Mouse (Mus musculus): ENCODE data around the gene Nt5c2.

The Nt5c2 gene

DNA sequence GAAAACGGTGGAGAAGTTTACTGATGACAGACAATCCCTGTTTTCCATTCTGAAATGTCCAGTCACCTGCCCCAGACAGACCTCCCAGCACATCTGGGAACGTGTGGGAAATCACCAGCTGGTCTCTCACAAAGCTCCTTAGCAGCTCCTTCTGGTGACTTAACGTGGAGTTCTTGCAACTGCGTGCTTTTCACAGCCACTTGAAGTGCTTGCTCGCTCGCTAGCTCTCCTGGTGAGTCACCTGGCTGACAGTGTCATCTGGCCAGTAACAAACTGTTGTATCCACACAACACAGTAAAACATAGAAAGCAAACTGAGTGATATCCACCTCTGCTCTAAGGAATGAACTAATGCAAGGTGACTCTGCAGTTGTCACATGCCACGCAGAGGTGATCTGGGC is 128.1 kb downstream of the Nt5c2 start:
- DNase-seq (ENCODE audit: low spot score): no peak

DNA sequence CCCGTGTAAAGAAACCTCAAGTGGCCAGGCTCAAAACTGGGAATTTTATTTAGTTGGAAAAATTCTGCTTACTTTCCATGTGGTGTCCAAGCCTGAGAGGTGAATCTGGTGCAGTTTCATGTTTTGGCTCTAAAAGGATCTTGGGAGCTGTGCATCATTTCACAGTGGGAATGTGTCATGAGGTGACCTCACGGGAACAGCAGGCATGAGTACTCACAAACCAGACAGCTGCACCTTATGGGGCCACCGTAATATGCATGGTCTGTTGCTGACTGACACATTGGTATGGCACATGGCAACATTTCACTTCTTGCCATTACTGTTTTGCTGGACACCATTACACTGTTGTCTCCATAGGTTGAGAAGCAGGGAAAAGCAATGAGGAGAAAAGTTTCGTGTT is 129.6 kb downstream of the Nt5c2 start:
- DNase-seq (ENCODE audit: low spot score): no peak

- no peak for DNase-seq (ENCODE audit: low spot score)
These were observed 135.1 kb downstream of the Nt5c2 start for GRCm38 (mm10) chr19:46879876-46880275.

DNA sequence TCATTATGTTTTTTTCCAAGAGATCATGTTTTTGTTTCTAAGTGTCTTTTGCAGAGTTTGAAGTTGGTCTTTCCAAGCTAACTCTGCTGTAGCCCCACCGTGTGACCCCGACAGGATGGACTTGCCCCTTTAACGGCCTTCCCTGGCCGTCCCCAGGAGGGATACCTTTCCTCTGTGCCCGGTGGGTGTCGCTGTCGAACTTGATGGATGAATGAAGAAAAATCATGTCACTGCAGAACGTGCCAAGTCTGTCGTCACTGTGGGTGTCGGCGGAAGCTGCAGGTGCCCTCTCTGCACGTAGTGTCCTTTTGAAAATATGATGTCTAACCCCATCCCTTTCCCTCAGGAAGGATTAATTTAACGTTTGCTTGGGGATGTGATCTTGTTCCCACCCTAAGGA is 136.6 kb downstream of the Nt5c2 start:
- peak; percentile 67 for DNase-seq (ENCODE audit: low spot score)

GRCm38 (mm10) chr19:46877886-46878285 is 137.1 kb downstream of the Nt5c2 start:
- no peak for DNase-seq (ENCODE audit: low spot score)

DNA sequence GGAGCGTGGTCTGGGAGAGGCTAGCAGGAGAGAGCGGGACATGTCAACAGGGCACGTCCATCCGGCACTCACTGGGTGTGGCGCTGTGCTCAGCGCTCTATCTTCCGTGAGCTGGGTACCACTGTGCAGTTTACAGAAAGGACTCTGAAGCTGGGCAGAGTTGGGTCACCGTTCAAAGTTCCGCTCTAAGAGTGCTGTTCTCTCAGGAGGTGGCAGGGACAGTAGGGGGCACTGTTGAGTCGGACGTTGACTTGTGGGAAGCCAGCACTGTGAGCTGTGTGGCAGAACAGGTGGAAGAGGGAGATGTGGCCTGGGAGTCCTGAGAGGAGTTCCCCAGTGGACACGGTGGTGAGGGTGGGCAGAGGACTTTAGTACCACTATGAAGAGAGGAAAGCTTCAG is 139.2 kb downstream of the Nt5c2 start:
- peak; percentile 71 for DNase-seq (ENCODE audit: low spot score)

DNA sequence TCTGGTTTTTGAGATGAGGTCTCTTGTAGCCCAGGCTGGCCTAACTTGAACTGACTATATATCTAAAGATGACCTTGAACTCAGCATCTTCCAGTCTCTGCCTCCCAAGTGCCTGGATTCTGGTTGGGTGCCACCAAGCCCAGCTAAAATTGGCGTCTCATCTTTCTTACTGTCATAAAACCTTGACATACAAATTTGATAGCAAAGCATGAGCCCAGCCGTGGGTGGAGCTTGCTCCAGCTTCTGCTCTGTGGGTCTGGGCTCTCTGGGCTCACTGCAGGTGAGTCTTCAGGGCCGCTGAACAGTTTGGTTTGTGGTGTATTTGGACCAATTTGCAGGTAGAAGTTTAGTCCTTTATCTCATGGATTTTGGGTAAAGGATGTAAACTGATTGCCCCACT is 141.0 kb downstream of the Nt5c2 start:
- no peak for DNase-seq (ENCODE audit: low spot score)

DNA sequence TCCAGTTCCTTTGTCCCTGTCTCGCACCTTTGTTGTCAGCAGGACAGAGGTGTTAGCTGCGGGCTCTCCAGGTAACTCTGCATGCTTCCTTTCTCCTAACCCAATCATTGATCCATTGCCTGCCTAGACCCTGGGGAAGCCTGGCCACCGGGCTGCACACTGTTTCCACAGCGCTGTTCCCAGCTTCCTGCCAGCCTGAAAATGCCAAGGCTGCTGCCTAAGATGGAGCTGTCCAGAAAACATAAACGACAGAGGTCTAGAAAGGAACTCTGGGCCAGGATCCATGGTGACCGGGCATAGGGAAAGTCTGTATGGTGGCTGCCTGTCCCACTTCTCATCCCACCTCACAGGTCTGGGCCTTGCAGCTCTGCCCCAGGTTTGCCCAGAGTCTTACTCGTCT is 143.3 kb downstream of the Nt5c2 start:
- no peak for DNase-seq (ENCODE audit: low spot score)

DNA sequence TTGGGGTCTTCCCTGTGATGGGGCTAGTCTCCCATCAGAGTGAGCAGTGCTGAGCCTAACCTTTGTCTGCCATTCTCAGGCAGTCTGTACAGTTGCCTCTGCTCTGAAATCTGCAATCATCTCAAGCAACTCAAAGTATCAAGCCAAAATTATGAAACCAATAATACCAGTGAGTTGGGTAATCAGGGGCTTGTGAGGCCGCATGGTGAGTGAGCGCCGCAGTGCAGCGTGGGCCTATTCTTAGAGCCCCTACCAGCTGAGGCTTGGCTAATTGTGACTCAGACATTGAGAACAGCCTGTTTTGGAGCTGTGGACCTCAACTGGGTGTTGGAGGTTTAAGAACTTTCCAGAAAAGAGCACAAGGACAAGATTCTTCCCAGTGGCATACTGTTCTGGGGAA is 143.9 kb downstream of the Nt5c2 start:
- no peak for DNase-seq (ENCODE audit: low spot score)

DNA sequence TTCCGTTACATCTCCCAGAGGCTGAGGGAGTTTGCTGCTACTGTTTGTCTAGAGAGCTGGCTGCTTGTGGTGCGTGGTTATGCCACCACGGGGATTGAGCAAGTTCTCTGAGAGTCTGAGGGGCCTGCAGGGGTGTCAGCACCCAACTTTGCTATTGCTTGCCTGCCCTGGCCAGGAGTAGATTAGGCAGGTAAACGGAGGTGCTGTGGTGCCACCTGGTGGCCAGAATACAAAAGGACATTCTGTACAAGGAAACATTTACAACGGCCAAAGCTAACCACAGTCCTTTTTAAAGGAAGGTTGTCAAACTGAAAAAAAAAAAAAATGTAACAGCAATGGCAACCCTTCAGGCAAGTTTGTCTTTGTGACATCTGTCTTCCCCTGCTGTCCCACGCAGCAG is 145.4 kb downstream of the Nt5c2 start:
- peak; percentile 77 for DNase-seq (ENCODE audit: low spot score)

- DNase-seq (ENCODE audit: low spot score): peak; percentile 22
These were observed 145.9 kb downstream of the Nt5c2 start for GRCm38 (mm10) chr19:46869049-46869448.

DNA sequence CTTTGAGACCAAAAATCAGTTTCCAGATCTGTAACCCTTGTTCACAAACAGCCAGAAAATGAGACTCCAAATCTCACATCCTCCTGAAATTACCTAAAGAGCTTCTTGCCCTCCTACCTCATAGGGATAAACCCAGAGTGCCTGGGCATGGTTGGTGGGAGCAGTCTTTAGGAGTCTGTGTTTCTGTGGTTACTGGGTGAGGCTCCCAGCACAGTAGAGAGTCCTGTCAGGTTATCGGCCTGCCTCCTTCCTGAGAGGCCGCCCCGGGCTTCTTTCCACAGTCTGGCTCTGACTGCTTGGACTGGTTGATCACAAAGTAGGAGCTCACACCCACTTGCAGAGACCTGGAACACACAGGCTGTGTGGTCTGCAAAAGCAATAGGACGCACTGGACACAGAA is 149.6 kb downstream of the Nt5c2 start:
- DNase-seq (ENCODE audit: low spot score): no peak

- no peak for DNase-seq (ENCODE audit: low spot score)
These were observed 150.1 kb downstream of the Nt5c2 start for GRCm38 (mm10) chr19:46864731-46865331.

DNA sequence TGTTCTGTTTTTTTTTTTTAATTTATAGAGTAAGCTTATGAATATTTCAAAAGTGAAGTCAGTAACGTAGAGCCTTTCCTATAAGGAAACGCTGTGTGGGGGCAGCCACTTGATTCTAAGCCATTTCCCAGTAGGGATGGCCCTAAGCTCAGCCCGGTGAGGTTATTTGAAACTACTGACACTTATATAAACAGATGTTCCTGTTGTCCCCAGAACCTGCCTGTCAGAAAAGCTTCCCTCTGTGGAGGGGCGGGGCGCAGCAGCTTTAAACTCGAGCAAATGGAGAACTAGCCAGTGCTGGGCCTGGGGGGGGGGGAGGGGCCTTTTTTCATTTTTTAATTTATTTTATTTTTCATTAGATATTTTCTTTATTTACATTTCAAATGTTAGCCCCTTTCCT is 150.9 kb downstream of the Nt5c2 start:
- no peak for DNase-seq (ENCODE audit: low spot score)

DNA sequence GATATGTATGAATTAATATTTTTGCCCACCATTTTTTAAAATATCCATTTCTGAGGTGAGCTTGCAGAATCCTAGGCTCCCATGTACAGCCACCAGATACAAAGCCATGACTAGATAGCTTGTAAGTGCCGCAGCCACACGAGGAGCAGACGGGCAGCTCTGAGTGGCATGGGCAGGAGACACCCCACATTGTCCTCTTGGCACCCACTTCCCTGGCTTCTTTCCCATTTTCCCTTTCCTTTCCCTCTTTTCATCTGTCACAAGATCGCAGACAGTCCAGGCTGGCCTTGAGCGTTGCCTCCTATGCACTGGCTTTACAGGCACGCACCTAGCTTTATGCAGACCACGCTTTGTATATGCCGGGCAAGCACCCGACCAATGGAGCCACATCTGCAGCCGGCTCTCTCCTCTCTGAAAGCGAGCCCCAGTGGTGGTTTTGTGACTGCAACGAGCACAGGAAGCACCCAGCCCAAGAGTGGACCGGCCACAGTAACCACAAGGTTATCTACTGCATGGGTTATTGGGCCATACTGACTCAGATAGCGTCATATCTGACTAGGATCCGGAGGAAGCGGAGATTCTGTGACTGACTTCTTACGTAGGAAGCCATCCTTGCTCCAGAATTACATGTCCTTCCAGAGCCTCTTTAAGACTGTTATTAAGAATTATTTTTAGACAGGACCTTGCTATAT is 151.6 kb downstream of the Nt5c2 start:
- peak; percentile 8 for DNase-seq (ENCODE audit: low spot score)

DNA sequence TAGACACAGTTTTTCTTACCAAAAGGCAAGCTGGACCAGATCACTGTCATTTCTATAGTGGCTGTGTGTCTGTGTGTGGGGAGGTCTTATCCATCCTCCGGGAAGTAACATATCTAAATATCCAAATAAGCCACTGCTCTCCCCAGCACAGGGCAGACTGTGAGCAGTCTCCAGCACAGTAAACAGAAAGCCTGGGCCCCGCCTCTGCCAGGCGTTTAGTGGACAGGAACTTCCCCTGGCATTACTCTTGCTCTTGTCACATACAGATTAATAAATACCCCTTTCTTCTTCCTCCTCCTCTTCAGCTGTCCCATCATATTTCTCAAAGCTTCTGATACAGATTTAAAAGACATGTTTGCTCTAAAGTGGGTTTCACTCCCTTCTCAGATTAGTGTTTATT is 152.4 kb downstream of the Nt5c2 start:
- DNase-seq (ENCODE audit: low spot score): no peak

- no peak for DNase-seq (ENCODE audit: low spot score)
These were observed 156.8 kb downstream of the Nt5c2 start for GRCm38 (mm10) chr19:46858200-46858599.

DNA sequence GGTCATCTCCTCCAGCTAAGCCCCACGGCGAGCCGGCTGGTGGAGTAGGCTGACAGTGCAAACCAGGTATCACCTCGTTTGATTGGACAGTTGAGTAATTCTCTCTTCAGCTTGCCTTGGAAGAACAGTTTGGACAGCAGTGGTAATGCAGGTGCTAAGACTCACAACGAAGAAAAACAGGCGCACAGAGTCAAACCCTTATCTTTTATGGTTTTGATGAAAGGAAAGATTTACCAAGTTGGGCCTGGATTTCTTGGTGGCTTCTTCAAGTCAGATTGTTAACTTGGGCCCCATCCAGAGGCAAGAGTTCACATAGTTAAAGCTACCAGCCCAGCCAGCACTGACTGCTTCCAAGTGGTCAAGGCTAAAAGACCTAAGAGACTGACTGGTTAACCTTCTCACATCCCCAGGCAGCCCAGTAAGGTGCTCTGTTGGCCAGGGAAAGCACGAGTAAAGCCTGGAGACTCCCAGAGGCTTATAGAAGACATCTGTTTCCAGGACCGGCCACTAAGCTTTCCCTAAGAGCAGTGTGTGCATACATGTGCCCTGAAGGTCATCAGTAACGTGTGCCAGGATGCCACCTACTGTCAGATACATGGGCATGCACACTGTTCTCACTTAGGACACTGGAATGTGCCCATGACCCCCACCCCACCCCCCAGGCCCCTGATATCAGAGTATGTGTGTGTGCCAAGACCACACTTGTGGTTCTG is 157.5 kb downstream of the Nt5c2 start:
- no peak for DNase-seq (ENCODE audit: low spot score)

GRCm38 (mm10) chr19:46856780-46857179 is 158.2 kb downstream of the Nt5c2 start:
- DNase-seq (ENCODE audit: low spot score): no peak

DNA sequence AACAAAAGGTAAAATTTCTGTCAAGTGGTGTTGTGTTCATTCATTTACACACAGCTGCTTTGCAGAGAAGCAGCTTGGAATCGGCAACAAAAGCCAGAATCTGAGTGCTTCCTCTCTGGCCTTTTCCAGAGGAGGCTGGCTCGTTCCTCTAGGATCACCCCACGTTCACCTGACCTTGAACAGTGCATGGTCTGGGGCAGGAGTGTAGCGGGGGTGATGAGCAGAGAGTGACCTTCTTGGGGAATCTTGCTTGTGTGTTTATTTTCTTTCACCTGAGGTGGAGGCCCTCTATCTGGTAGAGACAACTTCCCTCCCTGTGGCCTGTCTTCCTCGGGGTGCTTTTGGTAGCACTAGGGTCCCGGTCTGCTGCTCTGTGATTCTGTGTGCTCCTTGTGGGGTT is 158.7 kb downstream of the Nt5c2 start:
- DNase-seq (ENCODE audit: low spot score): no peak

DNA sequence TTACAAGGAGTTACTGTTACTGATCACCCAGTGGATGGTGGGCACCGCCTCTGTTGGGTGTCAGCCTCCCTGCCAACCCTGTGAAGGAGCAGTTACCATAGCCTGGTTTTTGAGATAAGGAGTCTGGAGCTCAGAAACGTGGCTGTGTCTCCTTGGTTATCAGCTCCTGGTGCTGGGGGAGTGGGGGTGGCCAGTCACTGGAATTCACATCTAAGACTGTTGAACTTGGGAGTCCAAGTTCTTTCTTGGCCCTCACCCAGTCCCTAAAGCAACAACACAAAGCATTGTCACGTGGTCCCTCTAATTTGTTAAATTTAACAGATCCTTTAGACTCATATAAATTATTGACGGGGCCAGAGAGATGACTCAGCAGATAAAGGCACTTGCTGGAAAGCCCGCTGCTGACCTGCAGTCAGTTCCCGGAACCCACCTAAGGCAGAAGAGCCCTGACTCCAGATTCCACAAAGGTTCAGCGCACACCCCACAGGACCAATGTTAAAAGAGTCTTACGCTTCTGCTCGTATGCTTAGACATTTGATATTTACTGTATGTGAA is 165.4 kb downstream of the Nt5c2 start:
- DNase-seq (ENCODE audit: low spot score): no peak

- DNase-seq (ENCODE audit: low spot score): no peak
These were observed 166.3 kb downstream of the Nt5c2 start for GRCm38 (mm10) chr19:46848381-46849268.
